In genomic region chr5:131547926-131548325, GRCm38 (mm10) we compare ENCODE assay signal across 12 mouse cellular contexts.
A peak's percentile ranks its signal among the peaks of the same experiment; 100 is the strongest.
DNase-seq lines count a peak whose midpoint lies in the region; ATAC-seq and TF ChIP-seq lines count a peak whose summit lies in the region.
"Had no signal": no experiment of that assay in that cellular context is flagged by ENCODE, and none has a peak within 500 bp of the region (broad histone marks: within the 10 kb centered on the region; RNA-seq: fewer than 3 reads in every experiment).

No protein-coding gene starts in this region.

- H3K27me3 ChIP-seq in forebrain, embryonic 16.5 days (replicated peaks; ENCODE audit: control insufficient read depth, insufficient read depth, low read length), result no peaks in the 10 kb centered on the region
- H3K27me3 ChIP-seq: embryonic facial prominence, embryonic 13.5 days had no signal

- H3K9ac ChIP-seq in forebrain, embryonic 16.5 days (replicated peaks; ENCODE audit: low read depth, low read length), result no peak overlapping the region
- H3K9ac ChIP-seq: embryonic facial prominence, embryonic 13.5 days; liver, postnatal 0 days had no signal

- 29% methylated on average over 5 of the region's 6 CpGs for WGBS in forebrain, embryonic 16.5 days

- DNase-seq in layer of hippocampus, adult 2 months (ENCODE audit: low spot score in 2 of 2), result no peak
- DNase-seq in layer of hippocampus, adult 9-11 months, result no peak
- DNase-seq in mesoderm, embryonic 11.5 days (ENCODE audit: low read depth, low spot score), result peak; percentile 58
- DNase-seq in retina, postnatal 1 day, result peak; percentile 65
- no peak for DNase-seq in urinary bladder, postnatal 25 days (ENCODE audit: low spot score)
- no peak for DNase-seq in testis, postnatal 10 days (ENCODE audit: low spot score)
- DNase-seq: cerebellum, adult 11-12 months; liver, postnatal 0 days; thymus, adult 18-20 months had no signal

- peaks cover 38% of the 10 kb centered on the region for H3K4me1 ChIP-seq in forebrain, embryonic 16.5 days (replicated peaks; ENCODE audit: control insufficient read depth, insufficient read depth, low read length)

- H3K36me3 ChIP-seq in forebrain, embryonic 16.5 days (ENCODE audit: control insufficient read depth, insufficient read depth), result no peaks in the 10 kb centered on the region
- H3K36me3 ChIP-seq: embryonic facial prominence, embryonic 13.5 days had no signal

- 0 out of 2 replicates have a peak, but pooled peaks have one; percentile 27 for ATAC-seq in forebrain, embryonic 16.5 days
- ATAC-seq: activated CD4-positive, CD25-positive, alpha-beta regulatory T cell, adult 4 months; liver, postnatal 0 days had no signal

- peak overlapping the region; percentile 1; the same call in 1 of the 2 replicates for H3K4me2 ChIP-seq in forebrain, embryonic 16.5 days (ENCODE audit: low read length)

- no peak overlapping the region for H3K4me3 ChIP-seq in layer of hippocampus, adult 2 months
- H3K4me3 ChIP-seq in forebrain, embryonic 16.5 days (replicated peaks; ENCODE audit: low read length), result no peak overlapping the region
- H3K4me3 ChIP-seq: embryonic facial prominence, embryonic 13.5 days had no signal

- H3K9me3 ChIP-seq in forebrain, embryonic 16.5 days (ENCODE audit: control insufficient read depth, low read length), result no peaks in the 10 kb centered on the region
- H3K9me3 ChIP-seq: embryonic facial prominence, embryonic 13.5 days had no signal

- no peak for TF ChIP-seq CTCF in layer of hippocampus, adult 2 months (conservative IDR thresholded peaks at IDR 0.05)

- H3K27ac ChIP-seq in layer of hippocampus, adult 2 months, result peak overlapping the region; percentile 68; the same call in 1 of the 2 replicates
- 0 out of 2 replicates have a peak overlapping the region, but pooled peaks have one; percentile 30 for H3K27ac ChIP-seq in forebrain, embryonic 16.5 days (ENCODE audit: low read length)
- H3K27ac ChIP-seq: embryonic facial prominence, embryonic 13.5 days had no signal

Comparison
In these comparisons a context has a peak if more than half of its experiments do, and no peak if none do; other contexts are left out.
1. DNase-seq: peak in mesoderm, embryonic 11.5 days (single experiment) and retina, postnatal 1 day (single experiment); none in layer of hippocampus, adult 2 months (0 of 2), layer of hippocampus, adult 9-11 months (single experiment), urinary bladder, postnatal 25 days (single experiment) and testis, postnatal 10 days (single experiment).